Mouse (Mus musculus): ENCODE data around the gene Cstf3.
"Not testable (repeated sequence)": the region's sequence is repeated elsewhere in the genome, so short reads cannot be mapped to it uniquely, and the experiment has no call there.

Gene Cstf3

GRCm38 (mm10) chr2:104590068-104590828, at the start of gene Cstf3:
Gene Cstf3 (plus strand): TSS chr2:104590523.
- DNase-seq, result peak; percentile 100

- not testable (repeated sequence) for DNase-seq
Observed at GRCm38 (mm10) chr2:104556711-104557110, 33.6 kb upstream of the Cstf3 start.

- DNase-seq, result no peak
Observed at GRCm38 (mm10) chr2:104557722-104558121, 32.6 kb upstream of the Cstf3 start.

GRCm38 (mm10) chr2:104558326-104558725, 32.0 kb upstream of the Cstf3 start:
- no peak for DNase-seq

- DNase-seq, result no peak
Observed at GRCm38 (mm10) chr2:104558938-104559337, 31.4 kb upstream of the Cstf3 start.

GRCm38 (mm10) chr2:104559591-104560380, 30.5 kb upstream of the Cstf3 start:
- no peak for DNase-seq

- no peak for DNase-seq
Observed at GRCm38 (mm10) chr2:104561386-104561785, 28.9 kb upstream of the Cstf3 start.

GRCm38 (mm10) chr2:104561986-104562532, 28.3 kb upstream of the Cstf3 start:
- no peak for DNase-seq

- peak; percentile 75 for DNase-seq
Observed at GRCm38 (mm10) chr2:104572066-104572465, 18.3 kb upstream of the Cstf3 start.

- no peak for DNase-seq
Observed at GRCm38 (mm10) chr2:104576216-104576615, 14.1 kb upstream of the Cstf3 start.

- DNase-seq, result no peak
Observed at GRCm38 (mm10) chr2:104578021-104578420, 12.3 kb upstream of the Cstf3 start.

GRCm38 (mm10) chr2:104578836-104579604, 11.3 kb upstream of the Cstf3 start:
- no peak for DNase-seq

GRCm38 (mm10) chr2:104579784-104580446, 10.4 kb upstream of the Cstf3 start:
- no peak for DNase-seq

- no peak for DNase-seq
Observed at GRCm38 (mm10) chr2:104581281-104581879, 8.9 kb upstream of the Cstf3 start.

GRCm38 (mm10) chr2:104583032-104583431, 7.3 kb upstream of the Cstf3 start:
- DNase-seq, result no peak

- no peak for DNase-seq
Observed at GRCm38 (mm10) chr2:104584226-104584625, 6.1 kb upstream of the Cstf3 start.

GRCm38 (mm10) chr2:104585645-104586044, 4.7 kb upstream of the Cstf3 start:
- DNase-seq, result no peak

- DNase-seq, result no peak
Observed at GRCm38 (mm10) chr2:104588552-104588951, 1.8 kb upstream of the Cstf3 start.

GRCm38 (mm10) chr2:104590829-104591117, 450 bp downstream of the Cstf3 start:
- DNase-seq, result no peak

GRCm38 (mm10) chr2:104591141-104591540, 818 bp downstream of the Cstf3 start:
- DNase-seq, result no peak

GRCm38 (mm10) chr2:104595063-104595462, 4.7 kb downstream of the Cstf3 start:
- DNase-seq, result no peak

- DNase-seq, result no peak
Observed at GRCm38 (mm10) chr2:104603431-104603830, 13.1 kb downstream of the Cstf3 start.

All from retina, postnatal 1 day (tissue).